Mouse (Mus musculus) monocyte, adult 5-6 weeks (primary cell): ENCODE data around the gene Wipf2. TPM values are rescaled to one million over a fixed set of nuclear protein-coding genes. Genes with fewer than 3 reads are reported as not detected.
A peak's percentile ranks its signal among the peaks of the same experiment; 100 is the strongest.
"Not testable (repeated sequence)": the region's sequence is repeated elsewhere in the genome, so short reads cannot be mapped to it uniquely, and the experiment has no call there.

Experiments
- ATAC-seq: fragments of 153-309, 156-312 bp; replicated peaks from 2 replicates; pipeline ENCODE4 v1.8.0; 2017; ENCODE audit warnings: mild to moderate bottlenecking; ENCODE audit not compliant: low TSS enrichment, insufficient number of reproducible peaks, severe bottlenecking, poor library complexity, low FRiP score
- total RNA-seq: library from RNA; stranded (forward); fragments of 200-1000, 200-491, 200-594 nt; gene quantifications from 3 replicates; pipeline ENCODE4 v1.2.3, GENCODE M21; 2017

Gene Wipf2
- total RNA-seq, 1 experiment from 2014 or later, result 7.1 TPM

DNA sequence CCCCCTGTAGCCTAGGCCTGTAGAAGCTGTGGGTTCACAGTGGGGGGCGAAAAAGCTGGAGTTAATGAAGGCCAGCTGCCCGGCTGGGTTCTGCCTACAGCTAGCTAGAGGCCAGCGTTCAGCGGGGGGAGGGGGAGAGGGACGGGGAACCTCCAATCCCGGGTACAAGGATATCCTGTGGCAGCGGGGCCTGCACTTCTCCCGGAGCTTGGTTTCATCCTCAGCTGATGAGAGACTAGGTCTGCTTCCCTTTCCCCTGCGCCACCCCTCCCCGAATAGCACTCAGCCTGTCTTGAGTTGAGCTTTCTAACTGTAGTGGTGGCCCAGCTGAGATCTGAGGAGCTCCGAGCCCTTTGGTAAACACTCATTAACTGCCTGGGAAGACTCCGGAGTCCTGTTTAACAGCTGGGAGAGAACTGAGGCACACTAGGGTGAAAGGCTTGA, 62.5 kb downstream of the Wipf2 start:
- no peak for ATAC-seq

DNA sequence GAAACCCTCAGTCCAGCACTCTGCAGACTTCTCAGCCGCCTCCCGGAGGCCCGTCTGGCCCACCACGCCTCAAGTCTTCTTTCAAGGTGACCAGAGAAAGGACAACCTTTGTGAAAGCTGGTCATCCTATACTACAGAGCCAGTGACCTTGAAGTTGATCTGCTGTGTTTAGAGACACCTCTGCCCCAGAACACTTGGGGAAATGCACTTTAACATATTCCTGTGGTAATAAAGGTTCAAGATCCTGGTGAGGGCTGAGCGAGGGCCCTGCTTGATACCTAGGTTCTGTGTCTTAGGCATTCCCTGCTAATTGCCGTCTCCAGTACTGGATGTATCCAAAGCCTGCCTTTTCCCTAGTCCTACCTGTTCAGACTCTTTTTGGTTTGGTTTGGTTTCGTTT, 63.1 kb downstream of the Wipf2 start:
- ATAC-seq, result no peak

DNA sequence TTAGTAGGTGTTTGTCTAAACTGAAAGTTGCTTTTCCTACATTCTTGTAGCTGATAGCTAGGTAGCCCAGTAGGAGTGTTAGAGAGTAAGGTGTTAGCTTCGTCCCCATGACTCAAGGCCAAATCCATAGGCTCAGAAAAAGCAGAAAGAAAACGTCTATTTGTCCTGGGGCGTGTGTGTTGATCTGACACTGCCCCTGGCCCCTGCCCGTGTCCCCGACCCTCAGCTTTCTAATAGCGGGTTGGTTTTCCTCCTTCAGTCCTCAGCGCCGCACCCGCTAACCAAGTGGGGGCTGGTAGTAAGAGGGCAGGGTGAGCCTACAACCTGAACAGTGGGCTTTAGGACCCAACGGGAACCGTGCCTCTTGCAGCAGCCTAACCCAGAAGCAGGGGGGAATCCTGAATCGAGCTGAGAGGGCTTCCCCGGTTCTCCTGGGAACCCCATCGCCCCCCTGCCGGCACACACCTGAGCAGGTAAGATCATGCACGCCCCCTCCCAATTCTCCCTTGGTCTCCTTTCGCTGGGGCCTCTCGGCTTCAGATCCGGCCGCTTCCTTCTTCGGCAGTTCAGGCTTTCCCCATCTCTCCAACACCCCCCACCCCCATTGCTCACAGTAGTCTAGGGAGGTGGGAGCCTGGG, 64.1 kb downstream of the Wipf2 start, which contains the start of gene Rara:
TSS of gene Rara (plus strand) at position 381 of the 639 bp plus-strand sequence.
- 0 out of 2 replicates have a peak, but pooled peaks have one; percentile 1 for ATAC-seq

DNA sequence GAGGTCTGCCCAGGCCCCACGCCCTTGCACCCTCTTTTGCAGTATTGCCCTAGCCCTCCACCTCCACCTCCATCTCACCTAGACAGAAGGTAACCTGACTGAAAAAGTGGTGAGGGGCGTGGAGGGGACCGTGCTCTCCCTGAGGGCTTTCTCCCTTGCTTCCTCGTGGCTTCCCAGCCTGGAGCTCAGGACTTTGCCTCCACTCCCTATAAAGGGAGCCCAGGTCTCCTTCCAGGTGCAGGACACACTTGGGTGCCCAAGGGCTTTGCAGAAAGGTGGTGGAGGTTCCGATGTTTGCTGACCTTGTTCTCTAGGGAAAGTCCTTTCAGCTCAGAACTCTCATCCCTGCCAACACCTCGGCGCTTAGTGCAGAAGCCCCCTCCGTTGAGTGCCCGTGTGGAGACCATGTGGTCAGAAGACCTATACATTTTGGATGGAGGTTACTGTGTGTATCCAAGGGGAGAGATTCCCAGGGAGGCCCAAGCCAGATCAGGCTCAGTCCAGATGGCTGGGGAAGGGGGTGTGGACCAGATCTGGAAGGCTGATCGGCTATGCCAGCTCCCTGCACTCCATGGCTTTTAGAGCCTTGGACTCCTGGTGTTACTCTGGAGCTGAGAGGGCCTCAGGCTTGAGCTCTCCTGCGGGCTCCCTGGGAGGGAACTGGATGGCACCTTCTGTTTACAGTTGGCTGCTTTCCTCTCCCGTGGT, 64.9 kb downstream of the Wipf2 start:
- ATAC-seq, result no peak

DNA sequence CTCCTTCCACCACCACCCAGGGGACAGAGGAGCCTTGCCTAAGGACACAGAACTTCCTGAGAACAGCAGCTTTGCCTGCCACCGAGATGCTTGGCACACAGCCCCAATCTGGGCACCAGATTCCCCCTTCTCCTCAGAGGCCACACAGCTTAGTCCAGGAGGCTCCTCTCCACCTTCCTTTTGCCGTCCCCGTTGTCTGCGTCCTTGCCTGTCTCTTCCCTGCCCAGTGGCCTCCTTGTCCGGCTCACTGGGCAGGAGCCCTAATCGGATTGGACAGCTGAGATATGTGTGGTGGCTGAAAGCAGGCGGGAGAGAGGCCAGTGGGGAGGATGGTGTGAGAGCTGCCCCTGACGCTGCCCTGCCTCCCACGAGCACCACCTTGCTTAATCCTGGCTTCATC, 66.1 kb downstream of the Wipf2 start:
- ATAC-seq, result no peak

DNA sequence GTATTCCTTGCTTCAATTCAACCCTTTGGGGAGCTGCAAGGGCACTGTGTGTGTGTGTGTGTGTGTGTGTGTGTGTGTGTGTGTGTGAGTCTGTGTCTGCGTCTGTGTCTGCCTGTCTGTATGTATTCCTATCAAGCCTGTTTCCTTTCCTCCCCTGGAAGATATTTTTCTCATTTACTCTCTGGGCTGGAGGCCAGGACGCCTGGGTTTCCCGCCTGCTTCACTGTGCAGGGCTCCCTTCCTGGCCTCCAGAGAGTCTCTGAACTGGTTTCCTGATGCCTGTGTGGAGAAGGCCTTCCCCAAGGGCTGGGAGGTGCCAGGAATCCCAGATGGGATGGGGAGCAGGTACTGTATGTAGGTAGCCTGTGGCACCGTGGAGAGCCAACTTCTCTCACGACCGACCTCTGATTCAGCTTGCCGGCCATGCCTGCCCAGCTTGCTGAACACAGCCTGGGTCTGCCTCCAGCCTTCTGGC, 66.7 kb downstream of the Wipf2 start:
- ATAC-seq, result no peak

DNA sequence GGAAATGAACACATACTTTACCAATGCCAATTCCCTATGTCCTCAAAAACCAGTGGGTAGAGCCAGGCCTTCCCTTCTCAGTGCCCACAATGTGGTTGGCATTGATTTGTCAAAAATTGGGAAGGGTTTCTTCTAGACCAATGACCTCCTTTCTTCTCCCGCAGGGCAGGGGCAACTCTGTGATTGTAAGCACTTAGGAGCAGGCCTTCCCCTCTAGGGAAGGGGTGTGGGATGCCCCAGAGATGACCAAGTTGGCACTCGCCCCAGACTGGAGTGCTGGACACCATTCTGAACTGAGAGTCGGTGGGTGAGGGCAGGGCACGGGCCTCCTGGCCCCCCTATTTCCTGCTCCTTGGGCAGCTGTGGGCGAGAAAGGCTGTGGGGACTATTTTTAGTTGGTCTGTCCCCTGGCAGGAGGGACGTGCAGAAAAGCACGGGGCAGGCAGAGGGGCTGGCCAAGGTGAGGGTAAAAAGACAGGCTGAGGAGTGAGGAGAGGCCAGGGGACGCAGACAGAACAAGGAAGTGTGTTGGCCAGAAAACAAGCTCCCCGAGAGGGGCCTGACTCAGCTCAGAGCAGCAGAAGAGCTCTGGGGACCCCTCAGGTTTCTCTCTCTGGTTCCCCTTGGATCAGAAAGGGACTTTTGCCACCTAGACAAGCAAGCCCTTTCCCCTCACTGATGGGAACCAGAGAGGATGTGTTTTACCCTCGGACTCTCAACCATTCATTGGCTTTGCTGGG, 67.5 kb downstream of the Wipf2 start:
- no peak for ATAC-seq

DNA sequence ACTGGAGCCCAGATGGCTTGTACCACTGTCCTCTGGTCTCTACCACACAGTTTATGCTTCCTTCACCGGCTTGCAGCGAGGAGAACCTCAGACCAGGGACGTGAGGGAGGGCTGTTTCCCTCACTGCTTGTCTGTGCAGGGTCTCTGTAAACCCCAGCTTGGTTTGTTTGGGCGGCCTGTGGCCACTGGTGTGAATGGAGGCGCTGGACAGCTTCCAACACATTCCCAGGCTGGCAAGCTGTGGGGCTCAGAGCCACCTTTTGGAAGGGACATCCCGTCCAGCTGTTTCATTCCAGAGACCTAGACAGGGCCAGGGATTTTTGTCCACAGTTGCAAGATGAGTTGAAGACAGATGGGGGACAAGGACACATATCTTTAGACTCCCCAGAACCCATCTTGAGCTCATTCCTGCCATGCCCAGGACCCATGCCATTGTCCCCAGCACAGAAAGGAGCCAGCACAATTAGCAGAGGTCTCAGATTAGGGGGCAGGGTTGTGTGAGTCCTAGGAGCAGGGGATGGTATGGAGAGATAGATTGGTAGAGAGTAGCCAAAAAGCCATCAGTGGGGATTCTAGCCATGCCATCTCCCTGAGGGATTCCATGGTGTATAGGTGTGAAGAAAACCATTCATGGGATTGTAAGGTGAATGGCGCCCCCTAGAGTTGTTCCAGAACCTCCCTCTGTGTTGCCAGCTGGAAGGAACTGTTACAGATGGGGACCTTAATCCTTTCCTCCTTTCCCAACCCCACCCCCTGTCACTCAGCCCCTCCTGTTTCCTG, 68.3 kb downstream of the Wipf2 start:
- ATAC-seq, result no peak

DNA sequence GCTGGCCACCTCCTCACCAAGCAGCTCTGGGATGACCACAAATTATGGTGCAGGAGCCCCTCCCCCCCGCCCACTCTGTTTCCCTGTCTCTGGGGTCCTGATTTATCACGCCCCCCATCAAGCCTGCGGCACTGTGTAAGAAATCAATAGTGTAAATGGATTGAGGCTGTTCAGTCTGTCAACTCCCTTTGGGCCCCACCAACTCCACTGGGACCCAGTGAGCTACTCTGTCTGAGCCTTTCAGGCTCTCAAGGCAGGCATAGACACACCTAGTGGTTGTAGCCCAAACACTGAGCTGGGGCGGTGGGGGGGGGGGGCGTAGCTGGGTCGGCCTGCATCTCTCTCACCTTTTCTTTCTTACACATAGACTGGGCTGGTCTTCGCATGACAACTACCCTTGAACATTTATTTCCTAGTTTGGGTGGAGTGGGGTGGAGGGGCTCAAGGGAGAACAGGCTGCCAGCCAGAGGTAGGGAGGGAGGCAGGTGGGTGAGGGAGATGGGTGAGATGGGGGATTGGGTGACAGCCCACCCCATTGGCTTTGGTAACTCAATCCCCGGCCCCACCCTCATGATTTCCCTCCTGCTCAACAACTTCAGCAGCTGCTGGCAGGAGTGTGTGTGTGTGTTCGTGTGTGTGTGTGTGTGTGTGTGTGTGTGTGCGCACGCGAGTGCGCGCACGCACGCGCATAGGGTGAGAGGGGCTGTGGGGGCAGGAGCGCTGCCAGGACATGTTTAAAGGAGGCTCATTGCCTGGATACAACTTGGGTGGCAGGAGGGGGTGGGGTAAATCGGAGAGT, 69.1 kb downstream of the Wipf2 start:
- no peak for ATAC-seq

DNA sequence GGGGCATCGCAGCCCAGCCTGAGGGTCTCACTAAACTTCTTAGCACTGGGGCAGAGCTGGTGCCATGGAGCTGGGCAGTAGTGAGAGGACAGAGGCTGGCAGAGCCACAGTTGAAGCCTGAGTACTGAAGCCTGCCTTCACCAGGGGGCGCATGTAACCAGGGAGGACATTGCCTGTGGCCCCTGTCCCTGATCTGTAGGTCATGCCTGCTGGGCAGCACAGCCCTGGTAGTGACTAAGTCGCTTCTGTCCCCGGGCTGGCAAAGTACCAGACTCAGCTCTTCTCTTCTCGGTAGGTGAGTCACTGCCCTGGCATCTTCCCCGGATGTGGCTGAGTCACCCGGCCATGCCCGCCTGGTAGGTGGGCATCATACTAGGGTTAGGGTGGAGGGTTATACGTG, 69.7 kb downstream of the Wipf2 start:
- peak; percentile 63 for ATAC-seq

DNA sequence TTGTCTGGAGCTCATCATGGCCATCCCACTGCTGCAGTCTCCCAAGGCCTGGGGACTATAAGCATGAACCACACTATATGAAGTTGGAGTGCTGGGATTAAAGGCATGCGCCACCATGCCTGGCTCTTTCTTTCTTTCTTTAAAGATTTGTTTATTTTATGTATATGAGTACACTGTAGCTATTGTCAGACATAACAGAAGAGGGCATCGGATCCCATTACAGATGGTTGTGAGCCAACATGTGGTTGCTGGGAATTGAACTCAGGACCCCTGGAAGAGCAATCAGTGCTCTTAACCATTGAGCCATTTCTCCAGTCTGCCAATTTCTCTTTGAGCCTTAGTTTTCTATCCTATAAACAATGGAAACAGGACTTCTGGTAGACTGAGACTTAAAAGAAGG, 70.4 kb downstream of the Wipf2 start:
- not testable (repeated sequence) for ATAC-seq

DNA sequence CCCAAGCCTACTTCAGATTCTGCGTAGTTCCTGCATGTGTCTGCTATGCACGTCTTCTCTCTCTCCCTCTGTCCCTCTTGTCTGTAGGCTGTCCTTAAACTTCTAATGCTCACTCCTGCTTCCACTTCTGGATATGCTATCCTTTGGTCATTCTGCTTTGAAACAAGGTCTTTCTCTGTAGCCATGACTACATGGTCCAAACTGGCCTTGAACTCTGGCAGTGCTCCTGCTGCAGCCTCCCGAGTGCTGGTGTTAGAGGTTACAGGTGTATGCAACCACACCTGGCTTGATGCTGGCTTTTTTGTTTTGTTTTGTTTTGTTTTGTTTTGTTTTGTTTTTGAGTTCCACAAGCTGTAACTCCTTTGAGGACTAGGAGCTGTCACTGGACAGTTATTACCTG, 70.9 kb downstream of the Wipf2 start:
- no peak for ATAC-seq

DNA sequence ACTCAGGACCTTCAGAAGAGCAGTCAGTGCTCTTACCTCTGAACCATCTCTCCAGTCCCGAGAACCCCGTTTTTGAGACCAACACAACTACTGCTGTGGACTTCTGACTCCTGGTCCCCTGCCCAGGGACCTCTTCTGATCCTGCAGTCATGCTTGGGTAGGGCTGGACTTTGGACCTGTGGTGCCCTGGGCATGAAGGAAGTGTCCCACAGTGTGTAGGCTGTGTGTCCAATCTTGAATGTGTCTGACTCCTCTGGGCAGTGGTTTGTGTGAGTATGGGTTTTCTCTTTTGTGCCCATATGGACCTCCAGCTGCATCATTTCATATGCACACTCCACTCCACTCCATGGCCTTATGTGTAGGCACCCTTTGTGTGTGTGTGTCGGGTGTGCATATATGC, 71.7 kb downstream of the Wipf2 start:
- ATAC-seq, result no peak

DNA sequence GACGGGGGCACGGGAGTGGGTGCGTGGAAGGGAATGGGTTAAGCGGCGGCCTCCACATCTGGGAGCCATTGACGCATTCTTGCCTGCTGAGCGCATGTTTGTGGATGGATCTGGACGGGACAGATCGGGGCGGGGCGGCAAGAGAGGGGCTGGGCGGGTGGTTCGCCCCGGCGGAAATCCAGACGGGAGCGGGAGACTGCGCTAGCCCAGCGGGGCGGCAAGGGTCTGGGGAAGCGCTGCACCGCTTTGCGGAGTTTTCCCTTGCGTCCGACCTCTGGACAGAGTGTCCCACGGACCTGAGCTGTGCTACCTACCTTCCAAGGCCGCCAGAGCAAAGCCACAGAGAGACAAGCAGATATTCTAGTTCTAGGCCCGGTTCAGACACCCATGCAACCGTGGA, 72.7 kb downstream of the Wipf2 start:
- ATAC-seq, result no peak

DNA sequence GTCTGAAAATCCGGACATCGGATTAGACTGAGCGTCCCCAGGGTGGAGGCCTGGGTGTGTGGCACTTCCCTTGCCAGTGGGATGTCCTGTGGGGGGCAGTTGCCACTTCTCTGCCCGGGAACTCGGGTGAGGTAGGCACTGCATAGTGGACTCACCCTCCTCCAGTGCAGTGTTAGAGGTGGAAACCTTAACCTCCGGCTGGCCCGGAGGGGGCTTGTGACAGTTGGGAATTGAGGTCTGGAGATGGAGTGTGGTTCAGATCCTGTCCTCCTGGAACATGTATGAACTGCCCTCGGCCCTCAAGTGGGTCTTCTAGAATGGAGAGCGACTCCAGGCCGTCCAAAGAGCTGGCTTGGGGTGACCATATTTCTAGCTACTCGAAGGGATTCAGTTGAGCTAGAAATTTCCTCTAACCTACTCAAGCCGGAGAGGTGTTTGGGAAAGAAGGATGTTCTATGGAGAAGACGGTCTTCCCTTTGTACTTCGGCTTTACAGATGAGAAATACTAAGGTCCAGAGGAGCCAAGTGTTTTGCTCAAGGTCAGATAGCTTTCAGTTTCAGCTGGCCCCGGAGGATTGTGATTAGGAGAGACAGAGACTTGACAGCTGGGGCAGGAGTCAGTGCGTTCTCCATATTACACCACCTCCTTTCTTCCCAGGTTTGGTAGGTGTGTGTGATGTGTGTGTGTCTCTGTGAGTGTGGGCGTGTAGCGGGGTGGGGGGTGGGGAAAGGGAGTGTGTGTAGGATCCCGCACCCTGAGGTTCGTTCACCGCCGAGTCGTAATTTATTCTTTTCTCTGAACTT, 73.4 kb downstream of the Wipf2 start:
- ATAC-seq, result no peak

DNA sequence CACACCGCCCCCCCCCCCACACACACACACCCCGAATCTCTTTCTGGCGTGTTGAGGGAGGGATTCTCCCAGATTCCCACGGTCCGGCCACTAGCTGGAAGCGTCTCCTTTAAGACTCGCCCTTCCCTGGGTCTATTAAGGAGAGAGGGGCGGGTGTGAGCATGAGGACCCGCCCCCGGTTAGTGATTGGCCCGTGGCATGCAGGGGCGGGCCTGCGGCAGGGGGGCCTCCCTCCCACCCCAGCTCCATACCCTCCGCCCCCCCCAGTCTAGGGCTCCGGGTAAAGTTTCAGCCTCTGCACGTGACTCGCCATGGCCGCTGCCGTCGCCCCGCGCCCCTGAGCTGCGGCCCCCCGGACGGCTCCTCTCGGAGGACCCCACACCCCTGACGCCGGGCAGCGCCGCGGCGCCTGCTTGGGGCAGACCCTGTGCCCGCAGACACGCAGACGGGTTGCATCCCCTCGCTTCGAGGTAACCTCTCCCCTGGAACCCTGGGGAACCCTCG, 74.0 kb downstream of the Wipf2 start:
- peak; percentile 49 for ATAC-seq
